Mouse (Mus musculus): ENCODE data around the gene Cfdp1.

DNA sequence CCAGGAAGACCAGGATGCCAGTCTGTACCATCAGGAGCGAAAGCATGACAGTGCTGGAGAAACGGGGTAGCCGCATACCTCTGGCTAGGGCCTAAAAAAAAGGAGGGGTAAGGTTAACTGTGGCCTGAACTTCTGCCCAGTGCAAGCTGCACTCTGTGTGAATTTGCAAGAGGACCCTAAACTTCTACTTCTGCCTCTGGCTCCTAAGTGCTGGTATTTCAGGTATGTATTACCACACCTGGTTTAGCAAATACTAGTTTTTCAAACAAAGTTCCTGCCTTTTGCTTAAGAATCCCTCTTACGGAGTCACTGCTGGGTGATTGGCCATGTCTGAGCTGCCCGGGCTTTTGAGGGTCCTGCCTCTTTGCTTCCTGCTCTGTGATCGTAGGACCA lies 36.8 kb upstream of the Cfdp1 start:
- no peak for TF ChIP-seq CTCF (IDR thresholded peaks at IDR 0.05; ENCODE audit: borderline replicate concordance, insufficient read depth, low read length)
- TF ChIP-seq POLR2A (IDR thresholded peaks at IDR 0.05; ENCODE audit: low read depth, low read length), result no peak
